Mouse (Mus musculus): ENCODE data around the gene Hist1h4f. TPM values are rescaled to one million over a fixed set of nuclear protein-coding genes. Genes with fewer than 3 reads are reported as not detected.
A peak's percentile ranks its signal among the peaks of the same experiment; 100 is the strongest.
"Not testable (repeated sequence)": the region's sequence is repeated elsewhere in the genome, so short reads cannot be mapped to it uniquely, and the experiment has no call there.

Gene Hist1h4f
- polyA plus RNA-seq (2015; fragmentation: Nextera tagmentation; extraction: Ambion mirVana), result 1.5 and 2.0 TPM in 2 replicates

GRCm38 (mm10) chr13:23551146-23551834 is at the start of gene Hist1h4f:
Gene Hist1h4f (minus strand): TSS chr13:23551648.
- not testable (repeated sequence) for H3K36me3 ChIP-seq (ENCODE audit: insufficient read depth, low read length); H3K27me3 ChIP-seq (ENCODE audit: insufficient read depth, low read length); H3K9me3 ChIP-seq (ENCODE audit: low read length)
- peak within 1 kb of the TSS; percentile 68 for H3K4me2 ChIP-seq (replicated peaks; ENCODE audit: low read depth, low read length)
- peak within 1 kb of the TSS; percentile 96 for H3K27ac ChIP-seq (ENCODE audit: low read length)
- peak within 1 kb of the TSS; percentile 69 for H3K9ac ChIP-seq (replicated peaks; ENCODE audit: low read length)
- peak within 1 kb of the TSS; percentile 52 for H3K4me3 ChIP-seq (ENCODE audit: low read length)
- under 1% methylated on average over 44 of the region's 47 CpGs for WGBS
- H3K4me1 ChIP-seq (ENCODE audit: insufficient read depth, low read length), result peaks cover 14% of the 10 kb centered on the region
- peak; percentile 88 for ATAC-seq (ENCODE audit: low FRiP score, low TSS enrichment)

GRCm38 (mm10) chr13:23597957-23598356 is 46.5 kb upstream of the Hist1h4f start:
- no peaks in the 10 kb centered on the region for H3K36me3 ChIP-seq (ENCODE audit: insufficient read depth, low read length)
- ATAC-seq (ENCODE audit: low FRiP score, low TSS enrichment), result peak; percentile 65; the same call in 1 of the 2 replicates
- WGBS, result 6% methylated on average over 9 of the region's 9 CpGs
- no peaks in the 10 kb centered on the region for H3K9me3 ChIP-seq (ENCODE audit: low read length)
- H3K4me1 ChIP-seq (ENCODE audit: insufficient read depth, low read length), result peaks cover 9% of the 10 kb centered on the region
- no peaks in the 10 kb centered on the region for H3K27me3 ChIP-seq (ENCODE audit: insufficient read depth, low read length)
- no peak overlapping the region for H3K27ac ChIP-seq (ENCODE audit: low read length)
- no peak overlapping the region for H3K4me3 ChIP-seq (ENCODE audit: low read length)
- H3K9ac ChIP-seq (replicated peaks; ENCODE audit: low read length), result no peak overlapping the region
- H3K4me2 ChIP-seq (replicated peaks; ENCODE audit: low read depth, low read length), result no peak overlapping the region

DNA sequence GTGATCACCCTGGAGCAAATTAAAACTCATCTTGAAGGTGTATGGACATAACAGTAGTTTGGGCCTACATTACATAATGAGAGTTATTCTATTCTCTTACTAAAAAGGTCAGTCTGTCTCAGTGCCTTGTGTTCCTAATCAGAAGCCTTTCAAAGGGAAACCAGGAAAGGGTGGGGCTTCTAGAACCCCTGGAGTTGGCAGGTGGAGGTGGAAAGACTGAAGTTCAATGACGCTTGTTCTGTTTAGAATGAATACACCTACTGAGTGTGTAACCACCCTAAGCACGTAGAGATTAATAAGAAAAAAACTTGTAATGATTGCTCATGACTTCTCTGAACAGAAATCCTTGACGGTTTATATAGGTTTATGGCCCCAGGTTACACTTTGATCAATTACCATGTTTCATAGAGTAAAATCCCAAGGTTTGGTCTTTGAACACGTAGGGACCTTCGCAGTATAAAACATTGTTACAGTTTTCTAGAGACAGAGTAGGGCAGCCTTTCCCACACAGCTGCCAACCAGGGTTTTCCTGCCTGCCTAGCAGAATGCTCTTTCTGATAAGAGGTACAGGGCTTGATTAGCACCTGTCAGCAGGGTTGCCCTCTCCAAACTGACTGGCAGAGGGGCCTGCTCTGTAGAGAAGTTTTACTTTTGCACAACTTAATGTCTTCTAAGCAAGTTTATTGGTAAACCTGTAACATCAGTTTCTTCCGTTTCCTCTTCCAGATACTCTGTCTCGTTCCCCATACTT is 44.3 kb upstream of the Hist1h4f start:
- Histone ChIP-seq H3K9me3 (ENCODE audit: low read length) (no peaks in the 10 kb centered on the region), H3K27me3 (ENCODE audit: insufficient read depth, low read length) (no peaks in the 10 kb centered on the region), H3K27ac (ENCODE audit: low read length) (no peak overlapping the region), H3K9ac (replicated peaks; ENCODE audit: low read length) (no peak overlapping the region), H3K4me3 (ENCODE audit: low read length) (no peak overlapping the region), H3K4me2 (replicated peaks; ENCODE audit: low read depth, low read length) (no peak overlapping the region), H3K36me3 (ENCODE audit: insufficient read depth, low read length) (no peaks in the 10 kb centered on the region), H3K4me1 (ENCODE audit: insufficient read depth, low read length) (peaks cover 14% of the 10 kb centered on the region)
- WGBS, result 78% methylated on average over 7 of the region's 7 CpGs
- no peak for ATAC-seq (ENCODE audit: low FRiP score, low TSS enrichment)

DNA sequence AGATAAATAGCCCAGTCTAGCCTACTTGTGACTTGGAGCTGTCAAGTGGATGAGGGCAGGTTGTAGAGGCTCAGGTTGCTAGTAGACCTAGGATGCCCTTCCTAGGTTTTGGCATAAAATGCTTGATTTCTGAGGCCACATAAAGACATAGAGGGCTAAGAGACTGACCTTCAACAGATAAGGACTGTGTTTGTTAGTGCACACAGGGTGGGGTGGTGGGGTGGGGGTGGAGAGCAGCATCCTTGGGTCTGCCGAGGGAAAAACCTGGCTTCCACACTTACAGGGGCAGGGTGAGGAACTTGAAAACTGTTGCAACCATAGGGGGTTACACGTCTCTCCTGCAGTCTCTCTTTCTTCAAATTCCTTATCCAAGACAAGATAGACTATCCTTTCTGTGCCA is 43.7 kb upstream of the Hist1h4f start:
- H3K4me3 ChIP-seq (ENCODE audit: low read length), result no peak overlapping the region
- no peak overlapping the region for H3K9ac ChIP-seq (replicated peaks; ENCODE audit: low read length)
- no peak overlapping the region for H3K27ac ChIP-seq (ENCODE audit: low read length)
- no peak overlapping the region for H3K4me2 ChIP-seq (replicated peaks; ENCODE audit: low read depth, low read length)
- peaks cover 14% of the 10 kb centered on the region for H3K4me1 ChIP-seq (ENCODE audit: insufficient read depth, low read length)
- 91% methylated on average over 2 of the region's 2 CpGs for WGBS
- H3K9me3 ChIP-seq (ENCODE audit: low read length), result no peaks in the 10 kb centered on the region
- no peak for ATAC-seq (ENCODE audit: low FRiP score, low TSS enrichment)
- no peaks in the 10 kb centered on the region for H3K27me3 ChIP-seq (ENCODE audit: insufficient read depth, low read length)
- no peaks in the 10 kb centered on the region for H3K36me3 ChIP-seq (ENCODE audit: insufficient read depth, low read length)

DNA sequence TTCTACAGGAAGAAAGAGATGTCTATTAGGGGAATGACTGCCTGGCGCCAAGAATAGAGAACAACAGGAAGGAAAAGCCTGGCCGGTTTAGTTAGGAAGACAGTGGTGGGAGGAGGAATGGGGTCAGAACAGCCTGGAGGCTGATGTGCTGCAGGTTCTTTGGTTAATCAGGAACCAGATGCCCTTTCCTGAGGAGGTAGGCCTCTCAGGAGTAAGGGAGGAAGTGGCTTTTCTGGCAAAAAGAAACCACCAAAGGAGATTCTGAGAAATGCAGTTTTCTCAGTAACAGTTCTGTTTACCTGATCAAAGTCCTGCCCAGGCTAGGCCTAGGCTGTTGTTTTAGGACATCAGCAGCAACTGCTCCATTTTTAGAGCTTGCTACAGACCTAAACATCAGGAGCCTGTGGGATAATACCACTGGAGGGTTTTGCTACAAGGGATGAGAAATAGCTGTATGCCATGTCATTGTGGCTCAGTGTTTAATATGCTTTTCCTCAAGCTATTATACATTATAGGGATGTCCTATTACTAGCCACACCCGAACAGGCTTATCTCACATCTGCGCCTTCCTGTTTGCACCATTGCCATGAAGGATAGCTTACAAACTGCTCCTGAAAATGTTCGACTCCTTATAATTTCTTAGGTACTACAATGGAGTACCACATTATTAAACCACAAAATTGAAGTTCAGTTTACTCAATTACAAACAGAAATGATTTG is 41.8 kb upstream of the Hist1h4f start:
- no peak overlapping the region for H3K4me3 ChIP-seq (ENCODE audit: low read length)
- H3K9ac ChIP-seq (replicated peaks; ENCODE audit: low read length), result no peak overlapping the region; the same call in 1 of the 2 replicates
- 0 out of 2 replicates have a peak overlapping the region, but pooled peaks have one; percentile 12 for H3K4me2 ChIP-seq (replicated peaks; ENCODE audit: low read depth, low read length)
- no peaks in the 10 kb centered on the region for H3K9me3 ChIP-seq (ENCODE audit: low read length)
- peak overlapping the region; percentile 86 for H3K27ac ChIP-seq (ENCODE audit: low read length)
- peaks cover 14% of the 10 kb centered on the region for H3K4me1 ChIP-seq (ENCODE audit: insufficient read depth, low read length)
- ATAC-seq (ENCODE audit: low FRiP score, low TSS enrichment), result peak; percentile 61; the same call in 1 of the 2 replicates
- H3K27me3 ChIP-seq (ENCODE audit: insufficient read depth, low read length), result no peaks in the 10 kb centered on the region
- no peaks in the 10 kb centered on the region for H3K36me3 ChIP-seq (ENCODE audit: insufficient read depth, low read length)
- WGBS, result 55% methylated on average over 5 of the region's 5 CpGs

GRCm38 (mm10) chr13:23592614-23593013 is 41.2 kb upstream of the Hist1h4f start:
- peak overlapping the region; percentile 86 for H3K27ac ChIP-seq (ENCODE audit: low read length)
- no peaks in the 10 kb centered on the region for H3K36me3 ChIP-seq (ENCODE audit: insufficient read depth, low read length)
- 61% methylated on average over 7 of the region's 7 CpGs for WGBS
- no peak overlapping the region for H3K4me2 ChIP-seq (replicated peaks; ENCODE audit: low read depth, low read length)
- peaks cover 14% of the 10 kb centered on the region for H3K4me1 ChIP-seq (ENCODE audit: insufficient read depth, low read length)
- ATAC-seq (ENCODE audit: low FRiP score, low TSS enrichment), result no peak
- H3K9ac ChIP-seq (replicated peaks; ENCODE audit: low read length), result no peak overlapping the region
- H3K27me3 ChIP-seq (ENCODE audit: insufficient read depth, low read length), result no peaks in the 10 kb centered on the region
- H3K9me3 ChIP-seq (ENCODE audit: low read length), result no peaks in the 10 kb centered on the region
- no peak overlapping the region for H3K4me3 ChIP-seq (ENCODE audit: low read length)

DNA sequence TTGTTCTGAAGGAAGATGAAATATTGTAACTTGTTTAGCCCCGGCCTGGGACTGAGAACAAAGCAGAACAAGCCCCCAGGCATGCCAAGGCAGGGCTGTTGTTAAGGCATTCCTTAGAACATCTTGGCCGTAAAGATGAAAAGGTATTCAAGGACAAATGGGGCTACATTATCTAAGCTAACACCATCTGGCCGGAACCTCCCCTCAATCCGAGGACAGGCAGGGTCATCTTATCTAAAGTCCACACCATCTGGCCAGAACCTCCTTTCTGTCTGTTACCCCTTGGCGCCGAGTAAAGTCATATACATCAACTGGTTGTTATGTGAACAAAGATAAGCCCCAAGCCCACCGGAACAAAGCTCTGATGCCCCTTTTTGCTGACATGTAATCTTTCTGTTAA is 40.4 kb upstream of the Hist1h4f start:
- H3K27ac ChIP-seq (ENCODE audit: low read length); H3K4me2 ChIP-seq (replicated peaks; ENCODE audit: low read depth, low read length); H3K9ac ChIP-seq (replicated peaks; ENCODE audit: low read length); H3K4me3 ChIP-seq (ENCODE audit: low read length); ATAC-seq (ENCODE audit: low FRiP score, low TSS enrichment); H3K9me3 ChIP-seq (ENCODE audit: low read length); H3K27me3 ChIP-seq (ENCODE audit: insufficient read depth, low read length); H3K36me3 ChIP-seq (ENCODE audit: insufficient read depth, low read length): not testable (repeated sequence)
- peaks cover 17% of the 10 kb centered on the region for H3K4me1 ChIP-seq (ENCODE audit: insufficient read depth, low read length)
- 73% methylated on average over 7 of the region's 7 CpGs for WGBS

DNA sequence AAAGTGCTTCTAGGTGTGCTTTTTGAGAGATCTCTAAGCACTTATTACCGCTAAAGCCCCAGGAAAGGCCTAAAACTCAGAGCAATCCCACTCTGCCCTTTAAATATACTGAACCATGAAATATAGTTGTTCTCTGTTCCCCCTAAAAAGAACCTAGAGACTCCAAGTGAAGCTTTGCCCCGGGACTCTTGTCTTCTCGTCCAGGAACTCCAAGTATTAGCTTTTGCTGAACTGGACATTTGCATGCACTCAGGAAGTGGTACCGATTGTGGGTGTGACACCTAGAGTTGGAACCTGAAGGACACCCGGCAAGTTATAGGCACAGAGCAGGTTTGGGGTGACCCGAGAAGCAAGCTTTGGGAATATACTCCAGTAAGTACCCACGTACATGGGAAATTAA is 39.8 kb upstream of the Hist1h4f start:
- WGBS, result 95% methylated on average over 7 of the region's 7 CpGs
- H3K9ac ChIP-seq (replicated peaks; ENCODE audit: low read length), result no peak overlapping the region

GRCm38 (mm10) chr13:23586940-23587225 is 35.4 kb upstream of the Hist1h4f start:
- H3K4me1 ChIP-seq (ENCODE audit: insufficient read depth, low read length), result peaks cover 33% of the 10 kb centered on the region
- 2% methylated on average over 1 of the region's 1 CpGs for WGBS
- peak overlapping the region; percentile 83 for H3K4me2 ChIP-seq (replicated peaks; ENCODE audit: low read depth, low read length)
- peak overlapping the region; percentile 71 for H3K9ac ChIP-seq (replicated peaks; ENCODE audit: low read length)
- no peak for ATAC-seq (ENCODE audit: low FRiP score, low TSS enrichment)
- no peaks in the 10 kb centered on the region for H3K27me3 ChIP-seq (ENCODE audit: insufficient read depth, low read length)
- H3K9me3 ChIP-seq (ENCODE audit: low read length), result no peaks in the 10 kb centered on the region
- no peaks in the 10 kb centered on the region for H3K36me3 ChIP-seq (ENCODE audit: insufficient read depth, low read length)
- H3K27ac ChIP-seq (ENCODE audit: low read length), result peak overlapping the region; percentile 99
- peak overlapping the region; percentile 41 for H3K4me3 ChIP-seq (ENCODE audit: low read length)

More for the DNA sequence above, 39.8 kb upstream of the Hist1h4f start:
- Histone ChIP-seq H3K27ac (ENCODE audit: low read length) (no peak overlapping the region), H3K27me3 (ENCODE audit: insufficient read depth, low read length) (no peaks in the 10 kb centered on the region), H3K9me3 (ENCODE audit: low read length) (no peaks in the 10 kb centered on the region), H3K4me2 (replicated peaks; ENCODE audit: low read depth, low read length) (no peak overlapping the region), H3K4me3 (ENCODE audit: low read length) (no peak overlapping the region), H3K4me1 (ENCODE audit: insufficient read depth, low read length) (peaks cover 22% of the 10 kb centered on the region), H3K36me3 (ENCODE audit: insufficient read depth, low read length) (no peaks in the 10 kb centered on the region)
- no peak for ATAC-seq (ENCODE audit: low FRiP score, low TSS enrichment)

Measured in kidney, embryonic 16.5 days (tissue).